Mouse (Mus musculus): ENCODE data around the gene Casz1.

DNA sequence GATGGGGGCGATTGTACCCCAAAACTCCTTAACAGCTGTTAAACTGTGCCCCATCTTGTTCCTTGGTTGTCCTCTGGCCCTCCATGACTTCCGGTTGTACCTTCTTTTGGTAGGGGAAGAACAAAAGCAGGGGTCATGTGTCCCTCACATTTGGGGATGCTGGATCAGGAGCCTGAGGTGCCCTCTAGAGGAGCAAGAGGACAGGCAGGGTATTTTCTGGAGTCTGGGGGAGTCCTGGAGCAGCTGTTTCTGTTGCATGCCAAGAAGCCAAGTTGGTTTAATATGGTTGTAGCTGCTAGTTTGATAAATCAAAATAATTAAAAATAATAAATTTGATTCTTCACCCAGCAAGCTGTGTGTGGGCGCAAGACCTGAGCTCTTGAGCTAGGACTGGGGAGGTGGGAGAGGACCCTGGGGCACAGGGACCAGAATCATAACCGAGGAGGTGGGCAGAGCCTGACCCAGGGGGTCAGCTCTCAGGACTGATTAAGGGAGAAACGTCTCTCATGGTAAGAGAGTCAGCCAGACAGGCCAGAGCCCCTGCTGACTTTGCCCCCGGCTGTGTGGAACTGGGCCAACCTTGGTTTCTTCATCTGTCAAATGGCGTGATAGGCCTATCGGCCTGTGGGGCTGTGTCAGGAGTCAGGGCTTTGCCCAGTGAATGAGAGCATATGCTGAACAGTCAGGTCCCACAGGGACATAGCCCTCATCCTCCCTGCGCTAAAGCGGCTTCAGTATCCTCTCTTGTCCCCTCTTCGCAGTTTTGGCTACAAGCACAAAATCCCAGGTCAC is 74.2 kb downstream of the Casz1 start:
- TF ChIP-seq CTCF (IDR thresholded peaks at IDR 0.05; ENCODE audit: low read depth) (no peak), EP300 (IDR thresholded peaks at IDR 0.05; ENCODE audit: low read depth) (no peak)

Measured in liver, embryonic 14.5 days (tissue).